Mouse (Mus musculus): Measurements from ENCODE around the gene Depp1.

DNA sequence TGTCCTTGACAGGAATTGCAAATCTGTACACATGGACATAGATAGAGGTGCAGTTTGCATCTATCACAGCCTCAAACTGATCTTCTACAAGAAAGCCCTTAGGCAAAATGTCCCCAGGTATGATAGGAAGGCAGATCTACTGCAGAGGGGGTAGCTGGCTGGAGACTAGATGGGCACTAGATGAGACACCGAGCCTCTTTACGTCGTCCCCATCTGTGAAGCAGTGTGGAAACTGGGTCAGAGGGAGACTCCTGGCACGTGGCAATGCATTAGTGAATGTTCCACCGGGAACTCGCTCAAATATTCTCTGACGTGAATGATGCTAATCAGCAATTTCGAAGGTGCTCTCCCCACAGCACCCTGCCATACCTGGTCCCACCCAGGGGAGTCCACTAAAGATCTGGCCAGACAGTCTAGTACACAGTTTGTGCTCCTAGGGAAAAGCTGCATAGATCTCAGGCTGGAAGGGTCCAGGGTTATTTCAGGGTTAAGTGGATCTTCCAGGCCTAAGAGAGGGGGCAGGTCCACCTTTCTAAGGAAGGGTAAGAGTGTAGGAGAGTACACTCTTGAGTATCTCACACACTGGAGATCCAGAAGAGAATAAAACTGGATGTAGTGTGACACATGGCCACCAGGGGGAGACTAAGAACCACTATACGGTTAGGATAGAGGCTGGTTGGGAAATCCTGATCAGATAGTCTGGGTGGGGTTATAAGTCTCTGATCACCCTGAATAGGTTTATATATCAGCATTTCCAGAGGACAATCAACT lies 3.5 kb downstream of the Depp1 start:
- TF ChIP-seq CTCF (IDR thresholded peaks at IDR 0.05; ENCODE audit: low read depth, low read length) (no peak), POLR2A (IDR thresholded peaks at IDR 0.05; ENCODE audit: borderline replicate concordance, low read depth, low read length) (no peak)
